Mouse (Mus musculus) liver, embryonic 11.5 days (tissue): ENCODE measurements around the gene Inca1. TPM values are rescaled to one million over a fixed set of nuclear protein-coding genes. Genes with fewer than 3 reads are reported as not detected.

Experiments
- ATAC-seq: fragments of 200-750 bp; cut with Nextera tagmentation; replicated peaks from 2 replicates; pipeline ENCODE4 v1.8.0; 2017; ENCODE audit warnings: moderate number of reproducible peaks, mild to moderate bottlenecking, moderate TSS enrichment, moderate library complexity; ENCODE audit not compliant: low FRiP score
- DNase-seq: peaks from one replicate; pipeline ENCODE4 v3.0.0-alpha.2; 2017; ENCODE audit warnings: low spot score
- H3K27ac ChIP-seq: fragments of 300-500 bp; sonication (generic); 2 replicates; pipeline ENCODE4 v1.5.1; 2014; ENCODE audit warnings: mild to moderate bottlenecking, low read depth, low read length, control low read depth
- H3K27me3 ChIP-seq: fragments of 300-500 bp; sonication (generic); replicated peaks from 2 replicates; pipeline ENCODE4 v1.6.1; 2014; ENCODE audit warnings: low read length, mixed read lengths; ENCODE audit not compliant: control insufficient read depth, insufficient read depth
- H3K36me3 ChIP-seq: fragments of 300-500 bp; sonication (generic); 2 replicates; pipeline ENCODE4 v1.6.1; 2014; ENCODE audit warnings: mild to moderate bottlenecking, low read length, moderate library complexity, mixed read lengths; ENCODE audit not compliant: control insufficient read depth, insufficient read depth
- H3K4me1 ChIP-seq: fragments of 300-500 bp; sonication (generic); replicated peaks from 2 replicates; pipeline ENCODE4 v1.6.1; 2014; ENCODE audit warnings: low read length, mixed read lengths; ENCODE audit not compliant: control insufficient read depth, insufficient read depth
- H3K4me2 ChIP-seq: fragments of 300-500 bp; sonication (generic); 2 replicates; pipeline ENCODE4 v1.6.1; 2014; ENCODE audit warnings: mild to moderate bottlenecking, control low read depth, moderate library complexity
- H3K4me3 ChIP-seq: fragments of 300-500 bp; sonication (generic); 2 replicates; pipeline ENCODE4 v1.5.1; 2014; ENCODE audit warnings: low read depth, low read length, control low read depth
- H3K9ac ChIP-seq: fragments of 300-500 bp; sonication (generic); 2 replicates; pipeline ENCODE4 v1.6.1; 2014; ENCODE audit warnings: low read depth, low read length, control low read depth
- H3K9me3 ChIP-seq: fragments of 300-500 bp; sonication (generic); 2 replicates; pipeline ENCODE4 v1.6.1; 2016; ENCODE audit warnings: low read length, inconsistent platforms, mixed read lengths; ENCODE audit not compliant: control insufficient read depth
- WGBS: fragments of 180-500 bp; shearing (Covaris S2); extraction: QIAGEN DNeasy Blood & Tissue Kit; methylation state at CpG from one replicate; pipeline ENCODE4 v1.1.7; 2014; 5-methylcytosine and 5-hydroxymethylcytosine counted together
- polyA plus RNA-seq: library from polyadenylated mRNA; unstranded; fragments of >200 nt; fragmentation: Nextera tagmentation; extraction: Ambion mirVana; gene quantifications from 2 replicates; pipeline ENCODE4 v1.2.1, GENCODE M21; 2014

Gene Inca1
- polyA plus RNA-seq, 1 experiment from 2014 or later: 0.96 TPM

DNA sequence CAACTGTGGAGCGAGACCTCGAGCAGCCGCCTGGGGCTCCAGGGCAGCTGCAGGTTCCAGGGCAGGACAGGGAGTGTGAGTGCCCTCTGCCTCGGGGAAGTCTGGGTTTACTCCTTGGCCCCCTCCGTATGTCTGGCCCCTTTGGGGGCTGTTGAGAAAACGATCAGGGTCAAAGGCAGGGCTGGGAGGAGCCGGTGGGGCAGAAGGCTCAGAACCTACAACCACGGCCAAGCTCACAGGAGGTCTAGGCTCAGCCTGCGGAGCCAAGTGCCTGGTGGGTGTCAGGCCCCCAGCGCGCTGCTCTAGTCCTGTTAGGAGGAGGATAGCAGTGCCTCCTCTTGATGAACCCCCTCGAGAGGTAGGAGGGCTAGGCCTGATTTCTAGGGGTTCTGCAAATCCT, 18.8 kb downstream of the Inca1 start:
- Histone ChIP-seq H3K36me3 (peaks cover 28% of the 10 kb centered on the region), H3K9ac (no peak overlapping the region), H3K9me3 (no peaks in the 10 kb centered on the region), H3K4me2 (no peak overlapping the region), H3K27me3 (no peaks in the 10 kb centered on the region), H3K4me1 (peaks cover 13% of the 10 kb centered on the region), H3K4me3 (no peak overlapping the region), H3K27ac (no peak overlapping the region)
- ATAC-seq: no peak
- DNase-seq: no peak
- 70% methylated on average over 12 of the region's 12 CpGs for WGBS

DNA sequence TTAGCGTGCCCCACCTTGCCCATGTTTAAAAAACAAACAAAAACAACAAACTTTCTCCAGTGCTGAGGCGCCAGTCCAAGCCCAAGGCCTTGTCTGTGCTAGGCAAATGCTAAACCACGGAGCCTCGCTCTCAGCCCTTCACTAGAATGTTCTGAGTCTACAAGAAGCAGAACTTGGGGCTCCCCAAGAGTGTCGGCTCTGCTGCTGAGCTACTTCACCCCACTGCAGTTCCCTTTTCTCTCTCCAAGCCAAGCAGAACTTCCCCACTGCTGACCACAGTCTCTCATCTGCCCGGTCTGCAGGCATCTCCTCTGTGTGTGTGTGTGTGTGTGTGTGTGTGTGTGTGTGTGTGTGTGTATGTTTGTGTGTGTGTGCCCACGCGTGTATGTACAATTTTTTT, 20.1 kb downstream of the Inca1 start:
- 57% methylated on average over 8 of the region's 8 CpGs for WGBS
- H3K4me2 ChIP-seq: no peak overlapping the region
- H3K36me3 ChIP-seq: peaks cover 25% of the 10 kb centered on the region
- no peak overlapping the region for H3K9ac ChIP-seq
- H3K27me3 ChIP-seq: no peaks in the 10 kb centered on the region
- ATAC-seq (no peak), DNase-seq (no peak)
- no peak overlapping the region for H3K4me3 ChIP-seq
- H3K4me1 ChIP-seq: peaks cover 13% of the 10 kb centered on the region
- H3K9me3 ChIP-seq: no peaks in the 10 kb centered on the region
- no peak overlapping the region for H3K27ac ChIP-seq

DNA sequence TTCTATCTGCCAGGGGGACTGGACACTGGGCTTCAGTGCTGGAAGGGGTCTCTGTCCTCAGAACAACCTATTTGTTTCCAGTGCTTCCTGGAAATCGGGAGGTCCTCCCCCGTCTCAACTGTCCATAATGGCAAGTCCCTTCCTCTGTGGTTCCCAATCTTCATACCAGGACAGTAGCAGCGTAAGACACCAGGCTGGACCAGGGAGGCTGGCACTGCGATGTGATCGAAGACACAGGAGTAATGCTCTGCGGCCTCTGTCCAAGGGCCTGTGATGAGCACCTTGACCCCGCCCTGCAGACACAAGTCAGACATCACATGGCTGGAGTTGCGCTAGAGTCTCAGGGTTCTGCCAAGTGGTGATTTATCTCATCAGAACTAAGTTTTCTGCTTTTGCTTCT, 20.6 kb downstream of the Inca1 start:
- H3K27me3 ChIP-seq: no peaks in the 10 kb centered on the region
- no peak overlapping the region; the same call in 1 of the 2 replicates for H3K4me2 ChIP-seq
- DNase-seq (no peak), ATAC-seq (no peak)
- no peaks in the 10 kb centered on the region for H3K9me3 ChIP-seq
- H3K4me3 ChIP-seq: no peak overlapping the region
- H3K4me1 ChIP-seq: peaks cover 13% of the 10 kb centered on the region
- no peak overlapping the region for H3K27ac ChIP-seq
- WGBS: 91% methylated on average over 8 of the region's 8 CpGs
- no peak overlapping the region for H3K9ac ChIP-seq
- peaks cover 26% of the 10 kb centered on the region for H3K36me3 ChIP-seq

DNA sequence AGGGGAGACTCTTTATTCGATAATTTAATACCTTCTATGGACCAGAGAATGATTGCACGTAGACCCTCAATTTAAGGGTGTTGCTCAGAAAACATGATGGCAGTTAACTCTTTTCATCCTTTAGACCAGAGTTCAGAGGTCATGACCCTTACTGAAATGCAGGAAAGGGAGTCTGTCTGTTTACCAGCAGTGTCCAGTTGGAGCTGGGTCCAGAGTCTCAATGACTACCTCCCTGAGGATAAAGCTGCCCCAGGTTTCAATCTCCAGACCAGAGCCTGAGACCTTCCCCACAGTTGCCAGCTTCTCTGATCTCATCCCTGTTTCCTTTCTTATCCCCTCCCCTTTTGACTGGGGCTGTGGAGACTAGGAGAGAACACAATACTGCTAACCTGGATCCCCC, 21.4 kb downstream of the Inca1 start:
- Histone ChIP-seq H3K4me1 (peaks cover 13% of the 10 kb centered on the region), H3K4me2 (no peak overlapping the region; the same call in 1 of the 2 replicates), H3K36me3 (peaks cover 24% of the 10 kb centered on the region), H3K4me3 (no peak overlapping the region), H3K27ac (peak overlapping the region; percentile 49), H3K27me3 (no peaks in the 10 kb centered on the region), H3K9me3 (no peaks in the 10 kb centered on the region), H3K9ac (no peak overlapping the region)
- no peak; the same call in 1 of the 2 replicates for ATAC-seq
- DNase-seq: no peak
- WGBS: 79% methylated on average over 2 of the region's 2 CpGs

DNA sequence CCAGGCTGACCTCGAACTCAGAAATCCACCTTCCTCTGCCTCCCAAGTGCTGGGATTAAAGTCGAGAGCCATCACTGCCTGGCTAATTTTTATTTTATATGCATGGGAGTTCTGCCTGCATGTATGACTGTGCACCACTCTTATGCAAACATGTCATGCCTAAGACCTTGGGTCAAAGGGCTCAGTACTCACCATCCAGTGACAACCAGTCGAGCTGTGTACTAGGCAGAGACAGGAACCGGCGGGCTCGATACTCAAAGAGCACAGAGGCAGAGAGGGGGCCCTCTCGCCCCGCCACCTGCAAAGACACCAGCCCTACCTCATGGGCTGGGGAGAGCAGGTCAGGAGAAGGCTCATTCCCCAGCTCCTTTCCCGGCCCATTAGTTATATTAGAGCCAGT, 21.9 kb downstream of the Inca1 start:
- peaks cover 13% of the 10 kb centered on the region for H3K4me1 ChIP-seq
- no peaks in the 10 kb centered on the region for H3K27me3 ChIP-seq
- no peak overlapping the region for H3K9ac ChIP-seq
- no peak overlapping the region for H3K4me2 ChIP-seq
- no peak for DNase-seq
- H3K36me3 ChIP-seq: peaks cover 24% of the 10 kb centered on the region; the same call in 1 of the 2 replicates
- WGBS: 69% methylated on average over 9 of the region's 9 CpGs
- H3K27ac ChIP-seq: peak overlapping the region; percentile 6
- no peaks in the 10 kb centered on the region for H3K9me3 ChIP-seq
- ATAC-seq: no peak
- no peak overlapping the region for H3K4me3 ChIP-seq

DNA sequence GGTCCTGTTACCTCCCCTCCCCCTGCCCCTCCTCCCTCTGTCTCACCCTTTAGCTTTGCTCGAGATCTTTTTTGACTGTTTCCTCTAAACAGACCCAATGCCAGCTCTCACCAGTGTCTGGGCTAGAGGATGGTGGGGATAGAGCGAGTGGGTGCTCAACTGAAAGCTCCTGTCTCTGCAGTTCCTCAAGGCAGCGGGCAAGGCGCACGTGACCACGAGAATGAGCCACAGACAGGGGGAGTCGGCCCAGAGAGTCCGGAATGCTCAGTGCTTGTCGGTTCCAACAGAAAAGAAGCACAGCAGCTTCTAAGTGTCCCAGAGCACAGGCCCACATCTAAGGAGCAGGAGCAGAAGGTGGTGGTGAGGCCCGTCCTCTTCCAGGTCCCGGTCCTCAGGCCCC, 25.5 kb downstream of the Inca1 start:
- peaks cover 10% of the 10 kb centered on the region; the same call in 1 of the 2 replicates for H3K36me3 ChIP-seq

DNA sequence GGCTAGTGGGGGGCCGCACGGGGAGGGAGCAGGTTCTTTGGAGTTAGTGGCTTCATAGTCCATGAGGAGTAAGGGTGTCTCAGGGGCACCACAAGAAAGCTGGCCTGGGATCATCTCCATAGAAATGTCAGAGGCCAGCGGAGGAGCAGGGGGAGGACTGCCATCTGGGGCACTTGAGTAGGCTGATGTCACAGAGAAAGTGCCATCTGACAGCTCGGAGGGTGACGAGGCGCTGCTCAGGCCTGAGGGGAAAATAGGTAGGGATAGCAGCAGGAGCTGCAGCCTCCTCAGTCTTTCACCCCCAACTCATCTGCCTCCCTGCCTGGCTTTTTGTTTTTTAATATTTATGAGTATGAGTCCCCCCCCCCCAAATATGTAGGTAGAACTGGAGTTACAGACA, 25.9 kb downstream of the Inca1 start:
- H3K27ac ChIP-seq: no peak overlapping the region
- 83% methylated on average over 6 of the region's 6 CpGs for WGBS
- no peaks in the 10 kb centered on the region for H3K27me3 ChIP-seq
- no peak overlapping the region for H3K4me2 ChIP-seq
- no peak overlapping the region for H3K4me3 ChIP-seq
- peaks cover 10% of the 10 kb centered on the region; the same call in 1 of the 2 replicates for H3K36me3 ChIP-seq
- ATAC-seq (no peak), DNase-seq (no peak)
- peaks cover 18% of the 10 kb centered on the region for H3K4me1 ChIP-seq
- H3K9ac ChIP-seq: no peak overlapping the region
- no peaks in the 10 kb centered on the region for H3K9me3 ChIP-seq

More for the DNA sequence above, 25.5 kb downstream of the Inca1 start:
- WGBS: 64% methylated on average over 11 of the region's 11 CpGs
- Histone ChIP-seq H3K4me2 (no peak overlapping the region), H3K9me3 (no peaks in the 10 kb centered on the region), H3K27ac (no peak overlapping the region), H3K4me1 (peaks cover 18% of the 10 kb centered on the region), H3K4me3 (no peak overlapping the region), H3K9ac (no peak overlapping the region), H3K27me3 (no peaks in the 10 kb centered on the region)
- DNase-seq (no peak), ATAC-seq (no peak)

DNA sequence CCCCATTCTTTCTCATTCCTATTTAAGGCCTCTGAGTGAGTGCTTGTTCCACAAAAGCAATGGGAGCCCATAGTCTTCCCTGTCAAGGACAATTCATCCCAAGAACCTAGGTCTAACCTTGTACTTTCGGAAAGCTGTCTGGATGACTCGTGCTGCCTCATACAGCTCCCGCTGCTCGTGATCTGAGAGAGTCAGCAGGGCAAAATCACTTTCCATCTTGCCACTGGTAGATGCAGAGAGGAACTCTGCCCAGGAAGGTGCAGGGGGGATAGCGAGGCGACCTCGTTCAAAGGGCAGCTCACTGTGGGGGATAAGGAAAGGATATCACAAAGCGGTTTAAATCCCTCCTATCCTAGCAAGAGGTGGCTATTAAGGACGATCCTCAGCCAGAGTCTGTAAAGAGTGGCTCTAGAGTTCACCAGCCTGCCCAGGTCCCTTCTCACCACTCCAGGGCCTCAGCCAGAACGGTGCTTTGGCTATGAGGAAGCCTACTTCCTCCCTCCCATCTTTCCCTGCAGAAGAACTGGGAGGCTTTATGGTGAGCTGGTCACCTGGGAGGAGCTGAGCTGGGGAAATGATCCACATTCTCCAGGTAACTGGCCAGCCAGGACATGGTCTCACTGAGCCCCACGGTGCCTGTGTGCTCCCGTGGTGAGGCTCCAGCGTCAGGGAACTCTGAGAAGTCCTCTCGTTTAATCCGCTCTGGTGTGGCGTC, 28.5 kb downstream of the Inca1 start:
- DNase-seq (no peak), ATAC-seq (no peak)
- Histone ChIP-seq H3K9ac (no peak overlapping the region), H3K27me3 (no peaks in the 10 kb centered on the region), H3K4me1 (peaks cover 22% of the 10 kb centered on the region), H3K4me3 (no peak overlapping the region), H3K9me3 (no peaks in the 10 kb centered on the region), H3K36me3 (peaks cover 6% of the 10 kb centered on the region; the same call in 1 of the 2 replicates), H3K4me2 (no peak overlapping the region), H3K27ac (no peak overlapping the region)
- WGBS: 80% methylated on average over 16 of the region's 16 CpGs

DNA sequence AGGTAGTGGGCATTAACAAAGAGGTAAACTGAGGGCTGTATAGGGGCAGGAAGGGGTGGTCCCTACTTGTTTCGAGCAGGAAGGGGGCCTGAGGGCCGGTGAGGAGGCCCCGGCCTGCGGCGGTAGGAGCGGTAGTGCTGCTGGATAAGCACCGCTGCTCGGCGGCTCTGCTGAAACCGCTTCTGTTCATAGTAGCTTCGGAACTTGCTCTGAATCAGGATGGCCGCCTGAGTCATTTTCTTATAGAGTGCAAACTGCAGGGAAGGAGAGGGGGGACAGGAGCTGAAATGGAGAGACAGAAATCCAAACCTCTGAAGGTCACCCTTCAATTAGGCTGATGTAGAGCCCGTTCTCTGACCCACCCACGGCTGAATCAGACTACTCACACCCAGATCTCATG, 29.5 kb downstream of the Inca1 start:
- Histone ChIP-seq H3K27ac (peak overlapping the region; percentile 89), H3K27me3 (no peaks in the 10 kb centered on the region), H3K9ac (peak overlapping the region; percentile 77), H3K36me3 (peaks cover 7% of the 10 kb centered on the region), H3K4me3 (peak overlapping the region; percentile 66), H3K4me1 (peaks cover 22% of the 10 kb centered on the region), H3K4me2 (peak overlapping the region; percentile 83), H3K9me3 (no peaks in the 10 kb centered on the region)
- ATAC-seq (no peak), DNase-seq (no peak)
- 56% methylated on average over 14 of the region's 14 CpGs for WGBS
